In the genomic region with DNA sequence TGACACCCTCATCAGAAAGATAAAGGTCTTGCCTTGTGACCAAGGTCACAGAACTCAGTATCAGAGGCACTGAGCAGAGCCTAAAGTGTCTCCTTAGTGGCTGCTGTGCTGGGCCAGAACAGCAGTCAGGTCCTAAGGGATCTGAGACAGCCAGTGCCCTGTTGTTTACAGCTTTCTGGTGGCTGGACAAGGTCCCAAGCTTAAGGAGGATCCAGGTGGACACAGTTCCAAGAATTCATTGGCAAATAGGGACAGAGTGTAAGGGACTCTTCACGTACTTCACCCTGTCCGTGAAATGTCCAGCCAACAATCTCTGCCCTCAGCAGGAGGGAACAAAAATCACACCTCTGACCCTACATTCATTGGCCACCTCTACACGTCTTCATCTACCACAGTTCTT, we compare ENCODE assay signal across 21 mouse cellular contexts. TPM values are rescaled to one million over a fixed set of nuclear protein-coding genes. Genes with fewer than 3 reads are reported as not detected.
DNase-seq lines count a peak whose midpoint lies in the region; ATAC-seq and TF ChIP-seq lines count a peak whose summit lies in the region.
"Had no signal": no experiment of that assay in that cellular context is flagged by ENCODE, and none has a peak within 500 bp of the region (broad histone marks: within the 10 kb centered on the region; RNA-seq: fewer than 3 reads in every experiment).

No protein-coding gene starts in this region.

- H3K9me3 ChIP-seq in hindbrain, embryonic 13.5 days = no peaks in the 10 kb centered on the region
- H3K9me3 ChIP-seq: embryonic facial prominence, embryonic 13.5 days; forebrain, embryonic 12.5 days; heart, embryonic 13.5 days; hindbrain, embryonic 12.5 days had no signal

- no peak overlapping the region for H3K4me3 ChIP-seq in heart, adult 2 months
- H3K4me3 ChIP-seq in liver, adult 2 months (ENCODE audit: insufficient read depth, low read depth, low read length) = no peak overlapping the region
- no peak overlapping the region for H3K4me3 ChIP-seq in hindbrain, embryonic 13.5 days
- H3K4me3 ChIP-seq: embryonic facial prominence, embryonic 13.5 days; forebrain, embryonic 12.5 days; heart, embryonic 13.5 days; hindbrain, embryonic 12.5 days had no signal

- intact Hi-C loops in heart, adult 2 months (cut with DNase I) = no loop called here
- intact Hi-C loops in heart, postnatal 36 days (cut with DNase I) = no loop called here

- no peak for TF ChIP-seq CTCF in heart, adult 2 months (IDR thresholded peaks at IDR 0.05)
- no peak for TF ChIP-seq CTCF in liver, adult 2 months (IDR thresholded peaks at IDR 0.05; ENCODE audit: low read depth, low read length)

- peak; percentile 61; the same call in 1 of the 2 replicates for TF ChIP-seq EP300 in heart, adult 2 months (IDR thresholded peaks at IDR 0.05; ENCODE audit: insufficient read depth, low read depth, low read length)

- H3K4me2 ChIP-seq in hindbrain, embryonic 13.5 days = no peak overlapping the region
- H3K4me2 ChIP-seq: embryonic facial prominence, embryonic 13.5 days; forebrain, embryonic 12.5 days; heart, embryonic 13.5 days; hindbrain, embryonic 12.5 days had no signal

- ATAC-seq in hindbrain, embryonic 13.5 days (ENCODE audit: low FRiP score) = no peak
- ATAC-seq: forebrain, embryonic 16.5 days; hindbrain, postnatal 0 days had no signal

- H3K79me2 ChIP-seq in heart, adult 2 months (replicated peaks; ENCODE audit: control insufficient read depth, insufficient read depth, low read length) = no peaks in the 10 kb centered on the region
- H3K79me2 ChIP-seq in liver, adult 2 months (ENCODE audit: control insufficient read depth, insufficient read depth, low read length) = no peaks in the 10 kb centered on the region

- H3K36me3 ChIP-seq in heart, adult 2 months (ENCODE audit: control insufficient read depth, insufficient read depth, low read length) = no peaks in the 10 kb centered on the region
- no peaks in the 10 kb centered on the region for H3K36me3 ChIP-seq in liver, adult 2 months (ENCODE audit: control insufficient read depth, insufficient read depth, low read length)
- no peaks in the 10 kb centered on the region for H3K36me3 ChIP-seq in hindbrain, embryonic 13.5 days
- H3K36me3 ChIP-seq: embryonic facial prominence, embryonic 13.5 days; forebrain, embryonic 12.5 days; heart, embryonic 13.5 days; hindbrain, embryonic 12.5 days had no signal

- peaks cover 5% of the 10 kb centered on the region; the same call in 1 of the 2 replicates for H3K4me1 ChIP-seq in heart, adult 2 months (ENCODE audit: control insufficient read depth, insufficient read depth, low read length)
- H3K4me1 ChIP-seq in liver, adult 2 months (ENCODE audit: control insufficient read depth, insufficient read depth, low read length) = peaks cover 26% of the 10 kb centered on the region
- H3K4me1 ChIP-seq in hindbrain, embryonic 13.5 days (replicated peaks) = no peaks in the 10 kb centered on the region
- H3K4me1 ChIP-seq: forebrain, embryonic 12.5 days; hindbrain, embryonic 12.5 days had no signal

- no peak overlapping the region for H3K9ac ChIP-seq in heart, adult 2 months (ENCODE audit: low read depth, low read length)
- no peak overlapping the region for H3K9ac ChIP-seq in liver, adult 2 months (ENCODE audit: low read depth, low read length)
- H3K9ac ChIP-seq in hindbrain, embryonic 13.5 days = no peak overlapping the region
- H3K9ac ChIP-seq: embryonic facial prominence, embryonic 13.5 days; forebrain, embryonic 12.5 days; heart, embryonic 13.5 days; hindbrain, embryonic 12.5 days had no signal

- TF ChIP-seq POLR2A in heart, adult 2 months (IDR thresholded peaks at IDR 0.05; ENCODE audit: insufficient read depth, low read depth, low read length) = 0 out of 2 replicates have a peak, but pooled peaks have one; percentile 10
- TF ChIP-seq POLR2A in liver, adult 2 months (IDR thresholded peaks at IDR 0.05; ENCODE audit: extremely low read depth, insufficient read depth, low read length) = no peak

- DNase-seq in adrenal gland, adult 2 months = peak; percentile 36
- no peak for DNase-seq in adrenal gland, adult 8-10 months
- peak in 1 of 2 experiments; percentile 45 for DNase-seq in heart, adult 2 months
- DNase-seq in heart, postnatal 36 days = no peak
- DNase-seq in liver, adult 2 months (ENCODE audit: extremely low read depth, low read depth, low spot score) = peak; percentile 94
- no peak for DNase-seq in liver
- DNase-seq: cerebellum, adult 18-20 months; cerebellum, adult 9-11 months; cerebellum, postnatal 36 days; gastrocnemius, postnatal 10 days; heart, postnatal 10 days; kidney, adult 11 months had no signal

- H3K27me3 ChIP-seq in heart, adult 2 months (ENCODE audit: control insufficient read depth, insufficient read depth, low read length) = no peaks in the 10 kb centered on the region
- H3K27me3 ChIP-seq in liver, adult 2 months (ENCODE audit: control insufficient read depth, insufficient read depth, low read length) = no peaks in the 10 kb centered on the region
- peaks cover 31% of the 10 kb centered on the region for H3K27me3 ChIP-seq in hindbrain, embryonic 13.5 days
- H3K27me3 ChIP-seq: heart, embryonic 13.5 days had no signal

- 54% methylated on average over 3 of the region's 3 CpGs for WGBS in heart, adult 2 months
- 23% methylated on average over 3 of the region's 3 CpGs for WGBS in liver, adult 2 months
- 76% methylated on average over 3 of the region's 3 CpGs for WGBS in hindbrain, embryonic 13.5 days

- H3K27ac ChIP-seq in heart, adult 2 months = peak overlapping the region; percentile 40
- no peak overlapping the region; the same call in 1 of the 2 replicates for H3K27ac ChIP-seq in liver, adult 2 months (replicated peaks; ENCODE audit: insufficient read depth, low read depth, low read length)
- no peak overlapping the region for H3K27ac ChIP-seq in hindbrain, embryonic 13.5 days
- H3K27ac ChIP-seq: embryonic facial prominence, embryonic 13.5 days; forebrain, embryonic 12.5 days; heart, embryonic 13.5 days; hindbrain, embryonic 12.5 days; hindbrain, postnatal 0 days had no signal

RNA-seq across cellular contexts. Expression of gene Slc35f6, which starts 19.2 kb away (rescaled TPM):
- 10 to 100 TPM; 49.0 to 50.9 TPM for total RNA-seq in adrenal gland, adult 2 months (2021)
- polyA plus RNA-seq in adrenal gland, adult 2 months (2012; rRNA removed) = 140 and 145 TPM in 2 replicates
- total RNA-seq in adrenal gland, adult 8-10 months (2022) = 10 to 100 TPM; 39.8 to 60.3 (median 49.4) TPM
- total RNA-seq in heart, adult 2 months (2021) = 10 to 100 TPM; 47.2 to 49.9 TPM
- polyA plus RNA-seq in heart, adult 2 months (2012; rRNA removed) = 119 and 154 TPM in 2 replicates
- 10 to 100 TPM; 50.0 to 53.3 TPM for total RNA-seq in heart, postnatal 36 days (2021)
- total RNA-seq in liver, adult 2 months (2014; rRNA removed) = 16.2 and 19.0 TPM in 2 replicates
- polyA plus RNA-seq in liver, adult 2 months (2012; rRNA removed) = 44.3 and 55.4 TPM in 2 replicates
- polyA plus RNA-seq in hindbrain, embryonic 13.5 days (2015; fragmentation: Nextera tagmentation; extraction: Ambion mirVana) = 29.9 and 30.7 TPM in 2 replicates

RNA-seq across cellular contexts. Expression of gene Cenpa, which starts 38.1 kb away (rescaled TPM):
- total RNA-seq in adrenal gland, adult 2 months (2021) = 1 to 10 TPM; 5.1 to 6.4 TPM
- polyA plus RNA-seq in adrenal gland, adult 2 months (2012; rRNA removed) = 10.9 and 14.5 TPM in 2 replicates
- 10 to 100 TPM in 2 of 4 experiments, 1 to 10 TPM in 2; 4.3 to 11.4 (median 8.5) TPM for total RNA-seq in adrenal gland, adult 8-10 months (2022)
- total RNA-seq in heart, adult 2 months (2021) = 10 to 100 TPM; 43.9 to 51.0 TPM
- polyA plus RNA-seq in heart, adult 2 months (2012; rRNA removed) = 51.3 and 69.7 TPM in 2 replicates
- 10 to 100 TPM; 49.5 to 55.2 TPM for total RNA-seq in heart, postnatal 36 days (2021)
- total RNA-seq in liver, adult 2 months (2014; rRNA removed) = 5.3 and 6.8 TPM in 2 replicates
- 5.7 and 8.0 TPM in 2 replicates for polyA plus RNA-seq in liver, adult 2 months (2012; rRNA removed)
- 61.6 and 69.1 TPM in 2 replicates for polyA plus RNA-seq in hindbrain, embryonic 13.5 days (2015; fragmentation: Nextera tagmentation; extraction: Ambion mirVana)

RNA-seq across cellular contexts. Expression of gene Kcnk3, which starts 40.5 kb away (rescaled TPM):
- total RNA-seq in adrenal gland, adult 2 months (2021) = 1,000 to 10,000 TPM; 1,225 to 1,281 TPM
- polyA plus RNA-seq in adrenal gland, adult 2 months (2012; rRNA removed) = 6,176 and 11,313 TPM in 2 replicates
- 1,000 to 10,000 TPM; 1,385 to 1,638 (median 1,575) TPM for total RNA-seq in adrenal gland, adult 8-10 months (2022)
- 100 to 1,000 TPM; 259 to 300 TPM for total RNA-seq in heart, adult 2 months (2021)
- polyA plus RNA-seq in heart, adult 2 months (2012; rRNA removed) = 382 and 432 TPM in 2 replicates
- total RNA-seq in heart, postnatal 36 days (2021) = 100 to 1,000 TPM; 234 to 245 TPM
- 0.18 and 1.0 TPM in 2 replicates for total RNA-seq in liver, adult 2 months (2014; rRNA removed)
- polyA plus RNA-seq in liver, adult 2 months (2012; rRNA removed) = 0.61 and 3.2 TPM in 2 replicates
- 4.3 and 4.5 TPM in 2 replicates for polyA plus RNA-seq in hindbrain, embryonic 13.5 days (2015; fragmentation: Nextera tagmentation; extraction: Ambion mirVana)
- total RNA-seq: MEL had no signal
- polyA plus RNA-seq: C2C12 had no signal

Comparison
In these comparisons a context has a peak if more than half of its experiments do, and no peak if none do; other contexts are left out.
1. DNase-seq: peak in adrenal gland, adult 2 months (single experiment) and liver, adult 2 months (single experiment); none in adrenal gland, adult 8-10 months (single experiment), heart, postnatal 36 days (0 of 2) and liver (single experiment).
2. RNA of gene Kcnk3, which starts 40.5 kb away (total RNA-seq): 1,385 to 1,638 TPM in adrenal gland, adult 8-10 months, 1,225 to 1,281 TPM in adrenal gland, adult 2 months, 259 to 300 TPM in heart, adult 2 months and 234 to 245 TPM in heart, postnatal 36 days; 0.18 to 1.0 TPM in liver, adult 2 months; every median in the first group is over 100 times any median in the second.